Mouse (Mus musculus): ENCODE data around the gene Tceal3.

- no peak for TF ChIP-seq EP300 (optimal IDR thresholded peaks at IDR 0.05)
- TF ChIP-seq CTCF (IDR thresholded peaks at IDR 0.05; ENCODE audit: low read depth) = no peak
Observed at GRCm38 (mm10) chrX:136584617-136585016, 6.0 kb upstream of the Tceal3 start.
